Mouse (Mus musculus) liver, adult 2 months (tissue): ENCODE results near the gene Ces5a.

Experiments
- CTCF ChIP-seq: fragments of 200-500 bp; IDR thresholded peaks from 2 replicates; pipeline ENCODE4 v1.5.1; 2011; ENCODE audit warnings: low read depth, low read length, control low read depth
- POLR2A ChIP-seq: fragments of 200-500 bp; IDR thresholded peaks from 2 replicates; pipeline ENCODE4 v1.6.1; 2011; ENCODE audit warnings: low read length, control low read depth; ENCODE audit not compliant: insufficient read depth; ENCODE audit errors: extremely low read depth

DNA sequence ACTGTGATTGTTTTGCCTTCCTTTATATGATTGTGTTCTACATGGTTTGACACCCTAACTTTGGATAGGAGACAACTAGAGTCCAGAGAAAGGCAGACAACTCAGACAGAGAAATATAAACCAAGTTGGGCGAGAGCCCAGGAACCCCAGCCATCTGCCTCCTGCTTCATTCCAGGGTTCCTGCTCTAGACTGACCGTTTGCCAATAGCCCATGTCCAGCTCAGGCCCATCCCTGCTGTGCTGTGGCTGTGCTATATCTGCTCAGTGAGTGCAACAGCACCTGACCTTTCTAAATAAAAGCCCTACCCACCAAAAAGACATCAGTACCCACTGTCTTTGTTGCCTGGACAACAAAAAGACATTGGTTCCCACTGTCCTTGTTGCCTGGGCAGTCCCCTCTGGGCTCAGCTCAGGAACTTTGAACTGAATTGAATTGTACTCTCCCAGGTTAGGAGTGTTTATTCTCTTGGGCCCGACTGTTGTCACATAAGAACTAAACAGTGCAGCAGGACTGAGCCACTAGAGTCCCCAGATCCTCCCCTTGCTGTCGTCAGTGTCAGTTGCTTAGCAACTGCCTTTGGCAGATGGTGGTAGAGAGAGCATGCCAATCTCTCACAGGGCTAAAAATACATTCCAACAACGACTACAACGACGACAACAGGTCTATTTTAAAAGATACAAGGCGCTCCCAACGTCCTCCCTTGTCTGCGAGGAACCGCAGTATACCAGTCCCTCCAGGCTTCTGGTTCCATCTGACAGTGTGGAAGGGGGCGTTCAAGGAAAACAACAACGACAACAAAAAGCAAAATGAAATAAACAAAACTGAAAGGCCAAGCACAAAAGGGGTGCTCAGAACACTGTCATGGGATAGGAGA lies 33.9 kb upstream of the Ces5a start:
- no peak for TF ChIP-seq CTCF
- no peak for TF ChIP-seq POLR2A
